Mouse (Mus musculus) small intestine, adult 2 months (tissue): Measurements from ENCODE around the gene Znrd1as. TPM values are rescaled to one million over a fixed set of nuclear protein-coding genes. Genes with fewer than 3 reads are reported as not detected.
"Not testable (repeated sequence)": the region's sequence is repeated elsewhere in the genome, so short reads cannot be mapped to it uniquely, and the experiment has no call there.

Experiments
- H3K27ac ChIP-seq: fragments of 200-500 bp; 2 replicates; pipeline ENCODE4 v1.5.1; 2012; ENCODE audit warnings: low read depth, low read length, control low read depth, inconsistent platforms; ENCODE audit not compliant: insufficient read depth
- H3K27me3 ChIP-seq: fragments of 200-500 bp; 2 replicates; pipeline ENCODE4 v1.6.1; 2012; ENCODE audit warnings: mild to moderate bottlenecking, moderate library complexity, low read length, inconsistent platforms; ENCODE audit not compliant: control insufficient read depth, insufficient read depth
- H3K36me3 ChIP-seq: fragments of 200-500 bp; 2 replicates; pipeline ENCODE4 v1.6.1; 2012; ENCODE audit warnings: mild to moderate bottlenecking, low read length, control low read depth, inconsistent platforms; ENCODE audit not compliant: control insufficient read depth, insufficient read depth
- H3K4me1 ChIP-seq: fragments of 200-500 bp; 2 replicates; pipeline ENCODE4 v1.6.1; 2012; ENCODE audit warnings: low read length, inconsistent platforms, mixed read lengths; ENCODE audit not compliant: control insufficient read depth, insufficient read depth, insufficient read length
- H3K4me3 ChIP-seq: fragments of 200-500 bp; 2 replicates; pipeline ENCODE4 v1.5.1; 2012; ENCODE audit warnings: low read depth, mild to moderate bottlenecking, control low read depth, inconsistent platforms, low read length, moderate library complexity
- CTCF ChIP-seq: fragments of 200-500 bp; IDR thresholded peaks from 2 replicates; pipeline ENCODE4 v1.5.1; 2012; ENCODE audit warnings: low read depth, mild to moderate bottlenecking, control low read depth, inconsistent platforms, low read length, moderate library complexity, mixed read lengths; ENCODE audit not compliant: insufficient replicate concordance, insufficient read length; ENCODE audit errors: extremely low read depth
- POLR2A ChIP-seq: fragments of 200-500 bp; IDR thresholded peaks from 2 replicates; pipeline ENCODE4 v1.6.1; 2012; ENCODE audit warnings: low read depth, mild to moderate bottlenecking, control low read depth, inconsistent platforms, low read length, moderate library complexity
- WGBS: fragments of 180-500 bp; shearing (Covaris S2); methylation state at CpG from one replicate; pipeline ENCODE4 v1.1.7; 2018; 5-methylcytosine and 5-hydroxymethylcytosine counted together
- polyA plus RNA-seq: library from polyadenylated mRNA; depleted of rRNA; stranded (reverse); fragments of >200 nt; gene quantifications from 2 replicates; pipeline ENCODE4 v1.2.3, GENCODE M21; 2012

Znrd1as gene
- polyA plus RNA-seq, 1 experiment = 0.25 TPM

DNA sequence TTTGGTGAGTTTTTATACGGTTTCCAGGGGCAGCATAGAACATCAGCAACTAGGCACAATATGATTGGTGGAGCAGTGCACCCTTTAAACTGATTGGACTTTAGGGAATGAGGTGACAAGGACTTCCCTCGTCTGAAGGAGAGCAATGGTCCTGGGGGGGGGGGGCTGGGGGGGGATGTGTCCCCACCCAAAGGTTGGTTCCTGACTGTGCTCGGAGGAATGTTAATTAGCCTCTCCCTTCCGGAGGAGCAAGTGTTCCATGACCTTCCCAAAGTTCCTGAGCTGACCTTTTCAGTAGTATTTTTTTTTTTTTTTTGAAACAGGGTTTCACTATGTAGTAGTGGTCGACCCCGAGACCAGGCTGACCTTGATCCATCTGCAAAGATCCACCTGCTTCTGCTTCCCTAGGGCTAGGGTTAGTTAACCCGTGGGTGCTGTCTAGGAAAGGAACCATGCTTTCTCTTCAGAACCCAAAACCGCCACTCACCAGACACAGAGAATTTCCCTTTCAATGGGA lies 14.9 kb downstream of the Znrd1as start:
- TF ChIP-seq CTCF (no peak), POLR2A (no peak)
- H3K4me3 ChIP-seq = no peak overlapping the region
- 58% methylated on average over 8 of the region's 8 CpGs for WGBS
- H3K4me1 ChIP-seq = no peaks in the 10 kb centered on the region
- no peaks in the 10 kb centered on the region for H3K36me3 ChIP-seq
- no peak overlapping the region for H3K27ac ChIP-seq
- H3K27me3 ChIP-seq = no peaks in the 10 kb centered on the region

DNA sequence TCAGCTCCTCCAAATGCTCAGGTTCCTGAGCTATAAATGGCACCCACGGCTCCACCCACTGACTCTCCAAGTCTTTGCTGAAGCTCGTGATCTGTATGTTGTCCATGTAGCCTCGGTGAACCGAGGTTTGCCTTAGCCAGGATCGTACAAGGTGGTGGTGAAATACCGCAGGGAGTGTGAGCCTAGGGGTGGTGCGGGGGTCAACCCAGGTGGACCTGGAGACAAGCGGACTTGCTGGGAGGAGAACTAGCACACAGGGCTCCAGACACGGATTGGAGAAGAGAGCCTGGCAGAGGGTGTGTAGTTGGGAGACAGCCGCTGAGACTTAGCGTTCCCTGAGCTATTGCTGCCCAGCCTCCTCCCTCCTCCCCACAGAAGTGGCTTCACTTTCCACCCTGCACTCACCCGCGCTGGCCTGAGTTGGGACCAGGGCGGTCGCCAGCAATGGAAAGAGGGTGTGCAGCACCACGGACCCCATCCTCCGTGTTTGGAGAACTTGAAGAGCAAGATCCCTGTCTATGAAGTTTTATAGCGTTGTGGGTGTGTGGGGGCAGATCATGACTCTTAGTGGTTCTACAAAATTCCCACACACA lies 22.9 kb downstream of the Znrd1as start, which contains the start of gene 2410137M14Rik:
2410137M14Rik (minus strand) TSS at position 17 of the 593 bp plus-strand sequence.
- H3K27ac ChIP-seq = no peak within 1 kb of the TSS
- TF ChIP-seq CTCF = no peak
- TF ChIP-seq POLR2A = no peak
- H3K4me3 ChIP-seq = peak within 1 kb of the TSS; percentile 18
- 9% methylated on average over 18 of the region's 18 CpGs for WGBS
- peaks cover 5% of the 10 kb centered on the region for H3K4me1 ChIP-seq
- H3K36me3 ChIP-seq = no peaks in the 10 kb centered on the region
- no peaks in the 10 kb centered on the region for H3K27me3 ChIP-seq

- 11% methylated on average over 4 of the region's 4 CpGs for WGBS
- Histone ChIP-seq H3K4me1 (peaks cover 5% of the 10 kb centered on the region), H3K36me3 (no peaks in the 10 kb centered on the region), H3K27ac (no peak overlapping the region), H3K4me3 (no peak overlapping the region), H3K27me3 (no peaks in the 10 kb centered on the region)
- TF ChIP-seq CTCF (no peak), POLR2A (no peak)
Observed at GRCm38 (mm10) chr17:36981845-36982244, 23.5 kb downstream of the Znrd1as start.

- no peak for TF ChIP-seq CTCF
- no peak for TF ChIP-seq POLR2A
- Histone ChIP-seq H3K4me1 (peaks cover 5% of the 10 kb centered on the region), H3K27ac (no peak overlapping the region), H3K36me3 (no peaks in the 10 kb centered on the region), H3K4me3 (no peak overlapping the region), H3K27me3 (no peaks in the 10 kb centered on the region)
- 52% methylated on average over 5 of the region's 5 CpGs for WGBS
Observed at GRCm38 (mm10) chr17:36982253-36983155, 24.1 kb downstream of the Znrd1as start.

DNA sequence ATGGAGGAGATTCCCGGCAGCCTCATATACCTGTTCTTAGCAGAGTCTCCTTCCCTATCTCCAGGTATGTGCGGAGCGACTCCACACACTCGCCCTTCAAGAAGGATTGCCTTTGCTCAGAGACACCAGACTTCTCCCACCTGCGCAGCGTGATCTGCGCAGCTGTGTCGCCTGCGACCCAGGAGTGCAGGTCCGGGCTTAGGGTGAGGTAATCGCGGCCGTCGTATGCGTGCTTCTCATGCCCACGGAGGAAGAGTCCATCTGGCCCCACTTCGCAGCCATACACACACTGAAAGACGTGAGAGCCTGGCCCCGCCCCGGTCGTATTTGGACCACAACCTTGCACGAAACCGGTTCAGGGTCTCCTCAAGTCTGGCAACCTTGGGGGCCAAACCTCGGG lies 30.1 kb downstream of the Znrd1as start:
- Histone ChIP-seq H3K36me3 (no peaks in the 10 kb centered on the region), H3K27me3 (peaks cover 14% of the 10 kb centered on the region; the same call in 1 of the 2 replicates), H3K4me3 (no peak overlapping the region), H3K27ac (no peak overlapping the region), H3K4me1 (peaks cover 3% of the 10 kb centered on the region; the same call in 1 of the 2 replicates)
- TF ChIP-seq CTCF = no peak
- TF ChIP-seq POLR2A = no peak
- 9% methylated on average over 24 of the region's 24 CpGs for WGBS

- Histone ChIP-seq H3K27ac (no peak within 1 kb of the TSS), H3K36me3 (no peaks in the 10 kb centered on the region), H3K27me3 (peaks cover 14% of the 10 kb centered on the region; the same call in 1 of the 2 replicates), H3K4me1 (peaks cover 3% of the 10 kb centered on the region; the same call in 1 of the 2 replicates), H3K4me3 (no peak within 1 kb of the TSS)
- 46% methylated on average over 5 of the region's 5 CpGs for WGBS
- TF ChIP-seq POLR2A = no peak
- TF ChIP-seq CTCF = no peak
Observed at GRCm38 (mm10) chr17:36989437-36989836, 31.0 kb downstream of the Znrd1as start, which contains the start of gene H2-M5. Gene H2-M5 (minus strand): TSS chr17:36989537.

DNA sequence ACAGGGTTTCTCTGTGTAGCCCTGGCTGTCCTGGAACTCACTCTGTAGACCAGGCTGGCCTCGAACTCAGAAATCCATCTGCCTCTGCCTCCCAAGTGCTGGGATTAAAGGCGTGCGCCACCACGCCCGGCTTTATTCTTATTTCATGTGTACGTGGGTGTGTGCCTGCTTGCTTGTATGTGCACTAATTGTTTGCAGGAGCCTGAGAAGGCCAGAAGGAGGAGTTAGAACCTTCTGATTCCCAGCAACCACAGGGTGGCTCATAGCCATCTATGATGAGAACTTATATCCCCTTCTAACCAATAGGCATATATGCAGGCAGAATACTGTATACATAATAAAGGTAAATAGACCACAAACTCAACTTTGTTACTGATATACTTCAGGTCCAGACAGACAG lies 32.2 kb downstream of the Znrd1as start:
- WGBS = 84% methylated on average over 6 of the region's 6 CpGs

More for the DNA sequence above, 32.2 kb downstream of the Znrd1as start:
- not testable (repeated sequence) for H3K36me3 ChIP-seq, H3K27ac ChIP-seq, H3K4me3 ChIP-seq, H3K4me1 ChIP-seq
- H3K27me3 ChIP-seq = peaks cover 14% of the 10 kb centered on the region; the same call in 1 of the 2 replicates
